Mouse (Mus musculus) kidney, adult 9 months (tissue): Measurements from ENCODE around the gene B4galt5.

Experiments
- DNase-seq: peaks from one replicate; pipeline ENCODE4 v3.0.0; 2022

Gene B4galt5

DNA sequence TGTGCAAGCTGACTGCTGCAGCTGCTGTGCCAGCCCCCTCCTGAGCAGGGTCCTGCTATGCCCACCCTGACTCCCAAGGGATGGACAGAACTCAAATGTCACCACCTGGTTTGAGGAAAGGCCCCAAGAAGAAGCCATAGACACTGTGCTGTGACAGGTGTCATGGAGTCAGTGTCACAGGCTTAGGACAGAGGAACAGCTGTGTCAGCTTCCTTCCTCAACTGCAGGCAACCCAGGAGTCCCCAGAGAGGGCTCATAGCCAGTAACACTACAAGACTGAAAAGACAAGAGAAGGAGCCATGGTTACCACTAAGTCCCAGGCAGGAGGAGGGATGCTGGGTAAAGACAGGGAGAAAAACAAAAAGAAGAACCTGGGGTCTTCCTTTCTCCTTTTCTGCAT lies 7.9 kb upstream of the B4galt5 start:
- DNase-seq = no peak

DNA sequence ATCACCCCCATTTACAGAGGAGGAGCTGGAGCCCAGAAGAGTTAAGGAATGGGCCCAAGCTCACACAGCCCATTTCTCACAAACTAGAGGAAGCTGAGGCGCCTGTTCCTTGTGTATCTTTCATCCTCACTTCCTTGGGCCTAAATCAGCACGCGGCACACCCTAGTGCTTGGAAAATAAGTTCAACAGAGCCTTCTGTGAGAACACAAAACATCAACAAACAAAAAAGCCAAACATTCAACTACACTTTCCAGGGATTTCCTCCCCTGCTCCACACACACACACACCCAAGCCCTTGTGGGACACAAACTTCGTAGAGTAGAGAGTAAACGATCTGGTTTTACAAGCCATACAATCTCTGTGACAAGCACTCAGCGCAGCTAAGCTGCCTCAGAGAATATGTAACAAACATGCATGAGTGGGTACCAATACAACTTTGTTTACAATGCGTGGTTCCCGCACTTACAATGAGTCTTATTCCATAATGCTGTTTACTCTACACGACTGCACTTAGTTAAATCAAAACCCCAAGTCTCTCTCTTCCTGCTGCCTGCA lies 5.7 kb upstream of the B4galt5 start:
- DNase-seq = no peak

DNA sequence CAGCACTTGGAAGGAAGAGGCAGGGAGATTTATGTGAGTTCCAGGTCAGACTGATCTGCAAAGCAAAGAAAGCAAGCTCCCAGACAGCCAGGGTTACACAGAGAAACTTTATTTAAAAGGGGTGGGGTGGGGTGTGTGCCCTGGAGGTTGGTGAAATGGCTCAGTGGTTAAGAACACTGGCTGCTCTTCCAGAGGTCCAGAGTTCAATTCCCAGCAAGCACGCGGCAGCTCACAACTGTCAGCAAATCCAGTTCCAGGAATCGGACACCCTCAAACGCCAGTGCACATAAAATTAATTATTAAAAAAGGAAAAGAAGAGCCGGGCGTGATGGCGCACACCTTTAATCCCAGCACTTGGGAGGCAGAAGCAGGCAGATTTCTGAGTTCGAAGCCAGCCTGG lies 5.1 kb upstream of the B4galt5 start:
- DNase-seq = peak; percentile 92

GRCm38 (mm10) chr2:167352496-167352895 lies 3.5 kb upstream of the B4galt5 start:
- DNase-seq = peak; percentile 56

- no peak for DNase-seq
These were observed 2.5 kb upstream of the B4galt5 start for GRCm38 (mm10) chr2:167351371-167351951.

GRCm38 (mm10) chr2:167350126-167350650 lies 1.2 kb upstream of the B4galt5 start:
- DNase-seq = no peak

DNA sequence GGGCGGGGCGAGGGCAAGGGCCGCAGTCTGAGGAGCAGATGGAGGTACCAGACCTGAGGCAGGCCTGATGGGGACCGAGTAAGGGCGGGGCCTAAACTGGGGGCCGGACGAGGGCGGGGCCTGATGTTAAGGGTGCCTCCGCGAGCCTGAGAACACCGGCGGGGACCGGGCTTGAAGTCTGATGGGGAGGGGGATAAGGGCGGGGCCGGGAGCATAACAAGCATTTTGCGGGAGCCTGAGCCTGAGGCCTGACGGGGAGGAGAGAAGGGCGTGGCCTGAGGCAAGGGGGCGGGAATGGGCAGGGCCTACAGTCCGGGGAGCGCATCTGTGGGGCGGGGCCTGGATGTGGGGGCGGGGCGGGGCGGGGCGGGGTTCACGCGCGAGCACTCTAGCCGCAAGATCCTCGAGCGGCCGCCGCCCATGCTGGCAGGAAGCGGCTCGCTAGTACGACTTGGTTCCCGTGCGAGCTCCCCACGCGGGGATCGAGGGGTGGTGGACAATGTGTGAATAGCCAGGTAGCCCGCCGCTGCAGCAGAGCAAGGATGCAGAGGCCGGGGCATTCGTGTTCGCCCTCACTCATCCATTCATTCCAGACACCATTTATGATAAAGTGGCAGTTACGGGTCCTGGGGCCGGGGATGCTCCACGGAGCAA lies 427 bp upstream of the B4galt5 start:
- peak; percentile 99 for DNase-seq

- no peak for DNase-seq
These were observed 1.0 kb downstream of the B4galt5 start for GRCm38 (mm10) chr2:167347991-167348375.

GRCm38 (mm10) chr2:167347361-167347760 lies 1.6 kb downstream of the B4galt5 start:
- no peak for DNase-seq

DNA sequence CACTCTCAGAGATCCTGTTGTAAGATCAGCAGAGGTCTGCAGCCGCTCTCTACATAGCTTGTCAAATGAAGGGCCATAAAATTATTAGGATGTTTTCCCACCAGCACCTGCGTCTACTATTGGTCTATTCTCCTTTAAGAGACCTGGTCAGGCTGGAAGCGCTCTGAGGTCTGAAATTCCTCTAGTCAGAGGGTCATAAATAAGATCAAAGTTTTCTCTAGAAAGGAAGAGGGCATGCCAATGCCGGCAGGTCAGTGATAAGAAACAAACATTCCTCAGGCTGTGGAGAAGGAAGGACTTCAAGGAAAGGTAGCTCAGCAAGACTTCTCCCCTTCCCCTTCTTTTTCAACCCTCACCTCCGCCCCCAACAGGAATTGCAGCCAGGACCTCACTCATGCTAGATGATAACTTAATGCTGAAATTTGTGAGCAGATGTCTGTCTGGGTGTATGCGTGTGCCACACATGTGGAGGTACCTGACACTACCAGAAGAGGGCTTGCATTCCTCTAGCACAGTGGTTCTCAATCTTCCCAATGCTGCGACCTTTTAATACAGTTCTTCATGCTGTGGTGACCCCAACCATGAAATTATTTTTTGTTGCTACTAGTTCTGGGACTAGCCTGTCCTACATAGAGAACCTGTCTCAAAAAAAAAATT lies 3.3 kb downstream of the B4galt5 start:
- no peak for DNase-seq

GRCm38 (mm10) chr2:167344871-167345507 lies 4.0 kb downstream of the B4galt5 start:
- no peak for DNase-seq

- no peak for DNase-seq
These were observed 5.4 kb downstream of the B4galt5 start for GRCm38 (mm10) chr2:167343369-167344140.

- DNase-seq = no peak
These were observed 6.1 kb downstream of the B4galt5 start for GRCm38 (mm10) chr2:167342876-167343275.

- DNase-seq = no peak
These were observed 11.4 kb downstream of the B4galt5 start for GRCm38 (mm10) chr2:167337580-167337979.

GRCm38 (mm10) chr2:167337214-167337512 lies 11.8 kb downstream of the B4galt5 start:
- no peak for DNase-seq

DNA sequence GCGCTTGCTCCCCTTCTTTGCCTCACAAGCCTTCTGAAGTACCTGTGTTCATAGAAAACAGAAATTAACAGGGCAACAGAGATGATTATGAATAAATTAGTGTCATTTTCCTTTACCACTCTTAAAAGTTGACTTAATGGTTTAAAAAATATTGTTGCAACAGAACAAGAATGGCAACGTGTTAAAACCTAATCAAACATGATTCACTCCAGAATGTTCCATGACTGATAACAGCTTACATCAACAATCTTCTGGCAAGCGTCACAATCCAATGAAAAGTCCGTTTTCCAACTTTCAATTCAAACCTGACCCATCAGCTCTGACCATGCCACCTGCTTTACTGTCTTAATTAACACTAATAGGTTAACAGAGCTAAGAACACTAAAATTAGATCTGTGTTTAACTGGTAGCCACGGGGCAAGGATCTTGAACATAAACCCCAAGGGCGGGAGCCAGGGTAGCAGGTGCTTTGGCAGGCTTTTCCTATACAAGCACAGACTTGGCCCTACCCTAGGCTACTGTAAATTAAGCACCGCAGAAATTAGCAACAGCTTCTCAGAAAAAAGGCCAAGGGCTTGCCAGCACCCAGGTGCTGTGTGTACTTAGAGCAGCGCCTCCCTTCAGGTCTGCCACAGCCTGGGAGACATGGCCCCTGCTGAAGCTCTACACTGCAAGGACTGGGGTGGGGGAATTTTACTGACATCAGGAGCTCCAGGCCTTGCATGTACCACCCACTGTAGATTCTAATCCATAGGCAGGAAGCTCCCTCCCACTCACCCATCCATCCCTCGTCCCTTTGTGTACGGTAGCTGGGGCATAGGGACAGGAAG lies 12.4 kb downstream of the B4galt5 start:
- no peak for DNase-seq

GRCm38 (mm10) chr2:167335066-167335465 lies 13.9 kb downstream of the B4galt5 start:
- DNase-seq = no peak

DNA sequence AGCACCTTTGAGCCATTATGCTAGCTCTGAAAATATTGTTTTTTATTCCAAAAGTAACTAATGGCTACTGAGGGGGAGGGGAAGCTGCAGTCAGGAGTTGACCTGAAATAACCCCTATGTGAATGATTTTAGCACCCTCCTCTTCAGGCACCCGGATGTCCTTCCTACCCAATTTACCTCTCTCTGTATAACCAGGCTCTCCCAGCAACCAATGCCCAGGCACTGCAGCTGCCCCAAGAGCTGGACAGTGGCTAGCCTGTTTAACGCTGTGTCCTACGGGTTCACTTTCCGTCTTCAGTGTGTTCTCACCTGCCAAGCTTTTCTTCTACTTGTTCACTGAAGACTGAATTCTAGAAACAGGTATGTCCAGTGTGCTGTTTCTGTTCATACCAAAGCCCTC lies 14.7 kb downstream of the B4galt5 start:
- no peak for DNase-seq

DNA sequence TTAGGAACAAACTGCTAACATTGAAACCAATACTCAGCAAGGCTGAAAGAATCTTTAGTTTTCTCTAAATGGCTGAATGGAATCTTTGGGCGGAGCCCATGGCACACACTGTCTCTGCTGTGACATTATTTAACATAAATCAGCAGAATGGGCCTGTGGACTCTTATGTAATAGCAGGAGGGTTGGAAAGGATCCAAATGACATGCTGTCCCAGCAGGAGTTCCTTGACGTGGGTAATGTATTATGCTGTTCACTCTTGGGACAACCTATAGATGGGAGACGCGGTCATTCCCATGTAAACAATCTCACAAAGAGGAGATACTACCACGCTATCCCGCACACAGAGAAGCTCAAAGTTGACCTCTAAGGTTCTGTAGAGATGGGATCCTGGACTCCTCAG lies 15.5 kb downstream of the B4galt5 start:
- no peak for DNase-seq

DNA sequence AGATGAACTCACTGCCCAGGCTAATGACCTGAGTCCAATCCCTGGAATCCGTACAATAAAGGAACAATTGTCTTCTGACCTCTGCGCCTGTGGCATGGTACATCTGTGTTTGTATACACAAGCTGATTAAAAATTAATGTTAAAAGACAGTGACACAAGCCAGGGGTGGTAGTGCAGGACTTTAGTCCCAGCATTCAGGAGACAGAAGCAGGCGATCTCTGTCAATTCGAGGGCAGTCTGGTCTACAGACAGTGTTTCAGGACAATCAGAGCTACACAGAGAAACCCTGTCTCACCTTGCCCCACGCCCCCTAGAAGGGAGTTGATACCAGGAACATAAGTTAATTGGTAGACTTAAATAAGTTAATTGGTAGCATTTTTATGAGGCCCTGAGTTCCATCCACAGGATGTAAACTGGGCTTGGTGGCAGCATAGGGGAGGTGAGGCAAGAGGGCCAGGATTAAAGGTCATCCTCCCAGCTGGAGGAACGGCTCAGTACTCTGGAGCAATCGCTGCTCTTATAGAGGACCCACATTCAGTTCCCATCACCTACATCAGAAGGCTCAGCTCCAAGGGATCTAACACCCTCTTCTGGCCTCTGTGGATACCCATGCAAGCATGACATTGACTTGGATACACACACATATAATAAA lies 16.5 kb downstream of the B4galt5 start:
- DNase-seq = peak; percentile 78

DNA sequence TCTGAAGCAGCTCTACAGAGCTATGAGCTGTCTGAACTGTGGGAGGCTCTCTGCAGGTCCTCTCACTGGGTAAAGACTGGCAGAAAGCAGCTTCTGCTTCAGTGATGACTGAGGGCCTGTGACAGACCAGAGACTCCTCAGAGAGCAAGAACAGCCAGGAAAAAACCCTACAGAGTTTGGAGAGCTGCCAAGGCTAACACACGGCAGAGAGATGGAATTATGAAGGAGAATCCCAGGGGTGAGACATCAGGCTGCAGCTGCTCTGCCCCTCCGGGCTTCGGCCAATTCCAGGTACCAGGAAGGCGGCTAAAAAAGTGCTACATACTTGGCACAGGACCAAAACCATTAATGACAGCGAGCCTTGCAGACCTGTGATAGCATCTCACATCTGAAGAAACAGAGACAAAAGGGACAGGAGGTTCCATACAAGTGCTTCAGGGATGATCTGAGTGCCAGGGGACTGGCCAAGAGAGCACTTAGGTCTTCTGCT lies 17.5 kb downstream of the B4galt5 start:
- DNase-seq = no peak
